Mouse (Mus musculus) adrenal gland, adult (tissue): Measurements from ENCODE around the gene 4921501E09Rik.
"Not testable (repeated sequence)": the region's sequence is repeated elsewhere in the genome, so short reads cannot be mapped to it uniquely, and the experiment has no call there.

Experiments
- DNase-seq, 2 experiments: peaks; one replicate each; pipeline ENCODE4 v3.0.0; 2022 to 2023; ENCODE audit warnings: low spot score in 1 of 2; ENCODE audit not compliant: inconsistent age in 2 of 2

The 4921501E09Rik gene

DNA sequence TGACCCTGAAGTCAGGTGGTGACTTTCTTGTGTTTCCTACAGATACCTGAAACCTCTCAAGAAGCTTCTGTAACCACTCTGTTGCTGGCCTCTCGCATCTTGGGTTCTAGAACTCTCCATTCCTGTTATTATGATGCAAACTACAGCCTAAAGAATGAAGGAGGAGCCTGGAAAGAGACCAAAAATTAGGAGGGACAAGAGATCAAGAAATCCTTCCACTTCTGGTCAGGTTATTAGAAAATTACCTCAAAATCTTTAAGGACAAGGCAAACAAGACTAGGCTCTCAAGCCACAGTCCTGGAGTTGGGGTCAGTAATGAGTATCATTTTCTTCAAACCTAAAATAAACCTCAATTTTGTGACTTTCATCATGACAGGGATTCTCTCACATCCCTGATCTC, at the start of gene 4921501E09Rik:
Gene 4921501E09Rik (minus strand): TSS at position 101 of the 400 bp plus-strand sequence.
- no peak for DNase-seq

DNA sequence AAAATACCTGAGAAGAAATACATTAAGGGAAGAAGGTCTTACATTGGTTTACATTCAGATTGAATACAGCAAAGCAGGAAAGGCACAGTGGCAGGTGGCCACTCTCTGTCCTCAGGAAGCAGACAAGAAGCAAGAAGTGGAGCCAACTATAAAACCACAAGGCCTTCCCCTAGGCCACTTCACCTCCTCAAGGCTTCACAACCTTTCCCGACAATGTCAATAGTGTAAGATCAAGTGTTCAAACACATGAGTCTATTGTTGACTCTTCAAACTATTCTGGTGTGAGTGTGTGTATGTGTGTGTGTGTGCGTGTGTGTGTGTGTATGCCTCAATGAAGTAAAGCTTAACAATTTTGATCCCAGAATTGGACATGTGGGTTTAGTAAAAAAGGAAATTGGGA, 29.5 kb upstream of the 4921501E09Rik start:
- DNase-seq, result no peak

DNA sequence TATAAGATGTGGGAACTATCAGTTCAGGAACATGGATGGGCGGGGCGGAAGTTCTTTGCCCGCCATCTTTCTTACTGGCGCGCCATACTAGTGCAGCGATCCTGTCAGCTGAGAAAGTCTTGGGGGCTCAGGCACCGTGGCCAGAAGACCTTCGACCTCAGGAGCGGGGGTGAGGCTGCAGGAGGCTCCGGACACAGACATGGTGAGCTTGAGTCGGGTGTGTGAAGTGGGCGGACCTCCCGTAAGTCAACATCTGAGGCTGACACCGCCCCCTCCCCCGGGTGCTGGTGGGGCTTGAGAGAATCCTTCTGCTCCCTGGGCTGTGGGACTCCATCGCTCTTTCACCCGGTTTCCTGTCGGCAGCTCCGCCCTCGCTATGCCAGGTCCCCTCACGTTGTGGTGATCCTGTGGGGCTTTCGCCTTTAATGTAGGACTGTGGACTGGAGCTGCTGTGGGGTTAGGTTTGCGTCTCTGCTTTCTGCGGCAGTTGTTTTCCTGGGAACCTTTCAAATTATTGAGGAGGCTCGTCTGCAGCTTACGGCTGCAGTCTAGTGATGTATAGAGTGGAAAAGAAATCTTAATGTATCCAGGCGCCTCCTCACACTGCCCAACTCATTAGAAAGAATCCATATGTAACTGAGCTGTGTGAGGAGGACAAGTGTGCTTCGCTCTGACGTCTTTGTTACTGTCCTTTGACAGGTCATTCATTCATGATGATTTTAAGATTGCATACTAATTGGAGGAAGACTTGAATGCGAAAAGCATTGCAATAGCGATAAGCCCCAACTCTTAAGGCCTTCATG, 24.7 kb upstream of the 4921501E09Rik start:
- peak; percentile 82 to 95 for DNase-seq

DNA sequence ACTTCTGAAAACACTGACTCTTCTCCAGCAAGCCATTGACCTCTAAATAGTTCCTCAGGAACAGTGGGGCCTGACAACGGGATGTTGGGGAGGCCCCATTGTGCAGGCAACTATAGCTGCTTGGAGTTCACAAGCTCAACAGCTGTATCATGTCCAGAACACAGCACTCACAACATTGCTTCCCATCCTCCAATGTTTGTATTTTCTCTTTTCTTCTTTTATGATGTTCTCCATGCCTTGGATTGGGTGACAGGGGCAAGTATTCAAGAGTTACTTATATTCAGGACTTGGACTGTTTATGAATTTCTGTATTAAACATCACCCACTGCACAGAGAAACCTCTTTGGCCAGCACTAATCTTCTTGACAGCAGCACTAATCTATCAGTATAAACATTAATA, 23.8 kb upstream of the 4921501E09Rik start:
- DNase-seq, result no peak

DNA sequence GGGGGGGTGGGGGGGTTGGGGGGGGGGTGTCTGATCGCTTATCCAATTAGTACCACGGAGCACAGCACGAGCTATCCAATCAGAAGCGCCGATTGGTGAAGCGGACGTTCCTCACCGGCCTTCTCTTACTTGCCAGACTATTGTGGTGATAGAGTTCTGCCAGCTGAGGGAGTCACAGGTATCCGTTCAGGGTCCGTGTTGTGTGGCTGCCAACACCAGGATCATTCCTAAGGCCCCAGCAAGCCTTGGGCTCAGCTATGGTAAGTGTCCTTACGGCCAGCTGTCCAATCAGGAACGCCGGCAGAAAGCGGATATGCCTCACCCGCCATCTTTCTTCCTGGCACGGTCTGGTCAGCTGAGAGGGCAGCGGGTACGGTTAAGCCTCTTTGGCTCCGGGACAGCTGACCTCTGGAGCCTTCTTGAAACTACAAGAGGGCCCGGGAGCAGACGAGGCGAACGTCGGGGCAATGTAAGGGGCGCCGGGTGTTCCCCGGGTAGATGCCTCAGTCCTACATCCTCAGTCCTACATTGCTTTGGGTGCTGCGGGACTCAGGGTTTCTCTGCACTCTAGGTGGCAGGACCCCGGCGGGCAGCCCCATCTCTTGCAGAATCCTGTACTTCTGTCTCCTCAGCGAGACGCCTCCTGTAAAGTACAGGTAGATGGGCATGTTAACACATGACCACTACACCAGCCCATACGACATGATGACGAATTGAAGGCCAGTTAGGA, 21.5 kb upstream of the 4921501E09Rik start, which contains the start of gene Zfp563:
Gene Zfp563 (plus strand): TSS at position 91 of the 730 bp plus-strand sequence.
- peak; percentile 95 to 98 for DNase-seq

DNA sequence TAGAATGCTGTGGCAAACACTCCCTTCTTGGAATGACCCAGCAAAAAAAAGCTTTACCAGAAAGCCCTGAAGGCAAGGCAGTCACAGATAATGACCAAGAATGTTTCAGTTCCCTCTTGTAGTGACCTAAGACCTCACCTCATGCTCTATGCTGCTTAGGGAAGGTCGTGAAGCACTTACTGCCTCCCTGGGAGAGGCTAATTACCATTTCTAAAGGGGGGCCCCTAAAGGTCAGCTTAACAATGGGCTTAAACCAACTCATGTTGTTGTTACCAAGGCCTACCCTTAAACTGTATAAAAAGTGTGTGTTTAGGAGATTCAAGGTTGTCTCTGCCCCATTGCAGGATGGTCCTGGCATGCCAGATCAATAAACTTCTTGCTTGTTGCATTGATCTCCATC, 4.9 kb downstream of the 4921501E09Rik start:
- DNase-seq, result no peak

DNA sequence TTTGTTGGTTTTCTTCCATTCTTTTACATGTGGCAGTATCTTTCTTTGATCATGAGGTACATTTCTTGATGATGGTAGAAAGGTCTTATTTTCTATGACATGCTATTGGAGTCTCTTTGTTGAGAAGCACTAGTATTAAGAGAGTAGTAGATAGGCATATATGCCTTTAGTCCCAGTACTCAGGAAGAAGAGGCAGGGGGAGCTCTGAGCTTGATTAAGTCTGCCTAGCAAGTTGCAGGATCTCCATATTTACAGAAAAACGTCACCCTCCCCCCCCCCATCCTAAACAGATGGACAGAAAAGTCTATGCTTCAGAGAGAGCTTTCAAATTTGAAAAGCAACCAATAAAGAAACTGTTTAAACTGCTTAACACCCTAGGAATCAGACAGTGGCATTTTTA, 9.1 kb downstream of the 4921501E09Rik start:
- DNase-seq, result no peak

DNA sequence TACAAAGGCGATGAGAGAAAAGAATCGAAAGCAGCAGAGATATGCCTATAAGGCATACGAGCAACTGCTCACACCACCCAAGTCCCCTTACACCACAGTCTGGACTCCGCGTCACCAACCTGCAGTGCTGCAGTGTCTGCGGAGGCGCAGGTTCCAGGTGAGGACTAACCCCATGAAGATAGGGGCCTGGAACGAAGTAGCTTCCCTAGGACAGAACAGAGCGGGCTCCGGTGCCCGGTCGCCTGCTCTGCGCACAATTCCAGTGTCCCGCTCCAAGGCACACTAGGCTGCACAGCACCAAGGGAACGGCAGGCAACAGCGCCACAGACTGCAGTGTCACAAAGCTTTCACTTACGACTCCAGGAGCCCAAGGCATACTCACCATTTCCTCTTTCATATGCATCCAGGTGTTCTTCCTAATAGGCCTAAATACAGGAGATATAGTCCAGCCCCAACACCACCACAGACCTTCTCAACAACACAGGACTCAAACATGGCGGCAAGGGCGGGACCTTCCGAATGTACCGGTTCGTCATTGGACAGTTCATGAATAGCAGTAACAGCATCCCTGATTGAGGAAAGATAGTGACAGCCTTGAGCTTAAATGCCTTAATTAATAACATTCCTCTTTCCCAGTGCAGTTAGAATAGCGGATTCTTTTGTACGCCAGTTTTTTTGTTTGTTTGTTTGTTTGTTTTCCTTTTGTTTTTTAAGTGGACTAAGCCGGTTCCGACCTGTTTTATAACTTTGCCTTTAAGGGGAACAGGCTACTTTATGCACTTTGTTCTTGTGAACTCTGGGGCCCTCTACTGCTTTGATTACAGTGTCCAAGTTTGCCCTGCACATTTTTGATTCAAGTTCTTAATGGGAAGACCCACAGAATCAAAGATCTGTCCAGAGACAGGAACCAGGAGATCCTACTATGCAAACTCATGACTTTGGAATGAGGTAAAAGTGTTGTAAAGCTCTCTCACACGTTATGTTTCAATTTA, 34.7 kb downstream of the 4921501E09Rik start, which contains the start of gene Zfp763:
Gene Zfp763 (minus strand): TSS at position 503 of the 992 bp plus-strand sequence.
- peak; percentile 79 to 95 for DNase-seq

DNA sequence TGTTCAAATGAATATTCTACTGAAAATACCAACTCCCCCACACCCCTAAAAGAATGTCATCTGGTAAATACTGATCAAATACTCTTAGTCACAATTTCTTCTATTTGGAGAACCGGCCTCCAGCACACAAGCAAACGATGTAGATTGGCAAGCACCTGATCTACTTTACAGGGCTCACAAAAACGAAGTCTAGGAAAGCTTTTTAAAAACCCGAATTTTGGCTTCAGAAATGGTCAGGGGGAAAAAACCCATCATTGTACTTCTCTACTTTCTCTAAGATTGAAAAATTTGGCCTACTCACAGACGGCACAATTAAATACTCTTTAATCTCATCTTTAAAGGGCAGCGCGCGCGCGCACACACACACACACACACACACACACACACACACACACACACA, 35.5 kb downstream of the 4921501E09Rik start:
- peak in 1 of 2 experiments; percentile 61 for DNase-seq

DNA sequence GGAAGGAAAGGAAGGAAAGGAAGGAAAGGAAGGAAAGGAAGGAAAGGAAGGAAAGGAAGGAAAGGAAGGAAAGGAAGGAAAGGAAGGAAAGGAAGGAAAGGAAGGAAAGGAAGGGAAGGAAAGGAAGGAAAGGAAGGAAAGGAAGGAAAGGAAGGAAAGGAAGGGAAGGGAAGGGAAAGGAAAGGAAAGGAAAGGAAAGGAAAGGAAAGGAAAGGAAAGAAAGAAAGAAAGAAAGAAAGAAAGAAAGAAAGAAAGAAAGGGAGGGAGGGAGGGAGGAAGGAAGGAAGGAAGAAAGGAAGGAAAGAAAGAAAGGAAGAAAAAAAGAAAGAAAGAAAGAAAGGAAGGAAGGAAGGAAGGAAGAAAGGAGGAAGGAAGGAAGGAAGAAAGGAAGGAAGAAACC, 47.4 kb downstream of the 4921501E09Rik start:
- DNase-seq, result not testable (repeated sequence)
